16 mouse cellular contexts compared by ENCODE assay signal in genomic region chr6:47391014-47391802, GRCm38 (mm10).
DNase-seq lines count a peak whose midpoint lies in the region; ATAC-seq lines count a peak whose summit lies in the region.
"Had no signal": no experiment of that assay in that cellular context is flagged by ENCODE, and none has a peak within 500 bp of the region (broad histone marks: within the 10 kb centered on the region; RNA-seq: fewer than 3 reads in every experiment).

No protein-coding gene starts in this region.

- no peaks in the 10 kb centered on the region for H3K36me3 ChIP-seq in forebrain, embryonic 14.5 days (ENCODE audit: control insufficient read depth, insufficient read depth, low read length)
- no peaks in the 10 kb centered on the region for H3K36me3 ChIP-seq in forebrain, embryonic 10.5 days (replicated peaks)
- no peaks in the 10 kb centered on the region for H3K36me3 ChIP-seq in intestine, embryonic 14.5 days (ENCODE audit: control insufficient read depth, insufficient read depth, low read length)
- H3K36me3 ChIP-seq in intestine, embryonic 16.5 days (ENCODE audit: control insufficient read depth, insufficient read depth, low read length) = no peaks in the 10 kb centered on the region
- H3K36me3 ChIP-seq: heart, embryonic 13.5 days; limb, embryonic 10.5 days; midbrain, embryonic 15.5 days had no signal

- DNase-seq in forebrain, embryonic 14.5 days (ENCODE audit: low spot score) = no peak
- no peak for DNase-seq in forebrain, embryonic 10.5 days (ENCODE audit: extremely low spot score, low spot score)
- peak; percentile 42 for DNase-seq in intestine, embryonic 14.5 days (ENCODE audit: low spot score)
- peak; percentile 22 for DNase-seq in Muller cell, postnatal 12 days (ENCODE audit: inconsistent ontology term)
- peak; percentile 78 for DNase-seq in fat pad, adult 2 months (ENCODE audit: extremely low read depth, low read depth, low spot score)
- no peak for DNase-seq in gastrocnemius, postnatal 25 days
- DNase-seq in urinary bladder, postnatal 4 days (ENCODE audit: low spot score in 2 of 2) = no peak
- DNase-seq: B cell, adult 2 months; liver, postnatal 0 days; retina, postnatal 1 day had no signal

- no peak overlapping the region for H3K4me2 ChIP-seq in forebrain, embryonic 14.5 days (ENCODE audit: low read length)
- H3K4me2 ChIP-seq in intestine, embryonic 14.5 days (ENCODE audit: low read length) = no peak overlapping the region
- H3K4me2 ChIP-seq in intestine, embryonic 16.5 days (ENCODE audit: low read depth, low read length) = no peak overlapping the region
- H3K4me2 ChIP-seq: heart, embryonic 13.5 days; midbrain, embryonic 15.5 days had no signal

- peaks cover 17% of the 10 kb centered on the region; the same call in 1 of the 2 replicates for H3K4me1 ChIP-seq in forebrain, embryonic 14.5 days (ENCODE audit: control insufficient read depth, insufficient read depth, low read length)
- H3K4me1 ChIP-seq in forebrain, embryonic 10.5 days = peaks cover 13% of the 10 kb centered on the region
- H3K4me1 ChIP-seq in intestine, embryonic 14.5 days (replicated peaks; ENCODE audit: control insufficient read depth, insufficient read depth, low read length) = no peaks in the 10 kb centered on the region
- H3K4me1 ChIP-seq in intestine, embryonic 16.5 days (ENCODE audit: control insufficient read depth, insufficient read depth, low read length) = no peaks in the 10 kb centered on the region
- H3K4me1 ChIP-seq: heart, embryonic 13.5 days had no signal

- H3K4me3 ChIP-seq in forebrain, embryonic 14.5 days (ENCODE audit: low read depth, low read length) = no peak overlapping the region
- no peak overlapping the region for H3K4me3 ChIP-seq in forebrain, embryonic 10.5 days
- H3K4me3 ChIP-seq in intestine, embryonic 14.5 days (ENCODE audit: low read depth, low read length) = no peak overlapping the region
- H3K4me3 ChIP-seq in intestine, embryonic 16.5 days (ENCODE audit: low read length) = no peak overlapping the region
- H3K4me3 ChIP-seq: erythroblast, embryonic 14.5 days; heart, embryonic 13.5 days; limb, embryonic 10.5 days; midbrain, embryonic 15.5 days had no signal

- ATAC-seq in forebrain, embryonic 14.5 days = peak; percentile 55
- ATAC-seq in intestine, embryonic 14.5 days (replicated peaks; ENCODE audit: low FRiP score, low TSS enrichment, low read depth) = no peak
- no peak for ATAC-seq in intestine, embryonic 16.5 days
- ATAC-seq: liver, postnatal 0 days had no signal

- no peak overlapping the region for H3K9ac ChIP-seq in forebrain, embryonic 14.5 days (ENCODE audit: low read length)
- no peak overlapping the region for H3K9ac ChIP-seq in intestine, embryonic 14.5 days (ENCODE audit: low read length)
- no peak overlapping the region for H3K9ac ChIP-seq in intestine, embryonic 16.5 days (ENCODE audit: low read depth, low read length)
- H3K9ac ChIP-seq: heart, embryonic 13.5 days; liver, postnatal 0 days; midbrain, embryonic 15.5 days had no signal

- WGBS in forebrain, embryonic 14.5 days = 57% methylated on average over 3 of the region's 3 CpGs
- 72% methylated on average over 3 of the region's 3 CpGs for WGBS in forebrain, embryonic 10.5 days
- 56% methylated on average over 3 of the region's 3 CpGs for WGBS in intestine, embryonic 14.5 days
- 63% methylated on average over 3 of the region's 3 CpGs for WGBS in intestine, embryonic 16.5 days

- H3K27me3 ChIP-seq in forebrain, embryonic 14.5 days (replicated peaks; ENCODE audit: control insufficient read depth, insufficient read depth, low read length) = no peaks in the 10 kb centered on the region
- H3K27me3 ChIP-seq in forebrain, embryonic 10.5 days (ENCODE audit: poor library complexity, severe bottlenecking) = no peaks in the 10 kb centered on the region
- H3K27me3 ChIP-seq in intestine, embryonic 14.5 days (replicated peaks; ENCODE audit: control insufficient read depth, insufficient read depth, low read length) = no peaks in the 10 kb centered on the region
- no peaks in the 10 kb centered on the region for H3K27me3 ChIP-seq in intestine, embryonic 16.5 days (replicated peaks; ENCODE audit: control insufficient read depth, insufficient read depth, low read length)
- H3K27me3 ChIP-seq: heart, embryonic 13.5 days; midbrain, embryonic 15.5 days had no signal

- 0 out of 2 replicates have a peak overlapping the region, but pooled peaks have one; percentile 36 for H3K27ac ChIP-seq in forebrain, embryonic 14.5 days (ENCODE audit: low read depth, low read length)
- H3K27ac ChIP-seq in forebrain, embryonic 10.5 days = no peak overlapping the region
- H3K27ac ChIP-seq in intestine, embryonic 14.5 days (ENCODE audit: low read depth) = no peak overlapping the region
- H3K27ac ChIP-seq in intestine, embryonic 16.5 days (ENCODE audit: low read length) = no peak overlapping the region
- H3K27ac ChIP-seq: heart, embryonic 13.5 days; limb, embryonic 10.5 days; midbrain, embryonic 15.5 days; stomach, postnatal 0 days had no signal

- H3K9me3 ChIP-seq in forebrain, embryonic 14.5 days (replicated peaks; ENCODE audit: control insufficient read depth, low read length) = no peaks in the 10 kb centered on the region
- H3K9me3 ChIP-seq in forebrain, embryonic 10.5 days = no peaks in the 10 kb centered on the region
- no peaks in the 10 kb centered on the region for H3K9me3 ChIP-seq in intestine, embryonic 14.5 days (ENCODE audit: control insufficient read depth, low read length)
- H3K9me3 ChIP-seq in intestine, embryonic 16.5 days (ENCODE audit: control insufficient read depth, low read length) = no peaks in the 10 kb centered on the region
- H3K9me3 ChIP-seq: heart, embryonic 13.5 days; limb, embryonic 10.5 days; midbrain, embryonic 15.5 days had no signal

Comparison
In these comparisons a context has a peak if more than half of its experiments do, and no peak if none do; other contexts are left out.
1. DNase-seq: peak in intestine, embryonic 14.5 days (single experiment), Muller cell, postnatal 12 days (single experiment) and fat pad, adult 2 months (single experiment); none in forebrain, embryonic 14.5 days (single experiment), forebrain, embryonic 10.5 days (single experiment), gastrocnemius, postnatal 25 days (single experiment) and urinary bladder, postnatal 4 days (0 of 2).